Comparison of ENCODE assay signal across 9 mouse cellular contexts in the genomic region with DNA sequence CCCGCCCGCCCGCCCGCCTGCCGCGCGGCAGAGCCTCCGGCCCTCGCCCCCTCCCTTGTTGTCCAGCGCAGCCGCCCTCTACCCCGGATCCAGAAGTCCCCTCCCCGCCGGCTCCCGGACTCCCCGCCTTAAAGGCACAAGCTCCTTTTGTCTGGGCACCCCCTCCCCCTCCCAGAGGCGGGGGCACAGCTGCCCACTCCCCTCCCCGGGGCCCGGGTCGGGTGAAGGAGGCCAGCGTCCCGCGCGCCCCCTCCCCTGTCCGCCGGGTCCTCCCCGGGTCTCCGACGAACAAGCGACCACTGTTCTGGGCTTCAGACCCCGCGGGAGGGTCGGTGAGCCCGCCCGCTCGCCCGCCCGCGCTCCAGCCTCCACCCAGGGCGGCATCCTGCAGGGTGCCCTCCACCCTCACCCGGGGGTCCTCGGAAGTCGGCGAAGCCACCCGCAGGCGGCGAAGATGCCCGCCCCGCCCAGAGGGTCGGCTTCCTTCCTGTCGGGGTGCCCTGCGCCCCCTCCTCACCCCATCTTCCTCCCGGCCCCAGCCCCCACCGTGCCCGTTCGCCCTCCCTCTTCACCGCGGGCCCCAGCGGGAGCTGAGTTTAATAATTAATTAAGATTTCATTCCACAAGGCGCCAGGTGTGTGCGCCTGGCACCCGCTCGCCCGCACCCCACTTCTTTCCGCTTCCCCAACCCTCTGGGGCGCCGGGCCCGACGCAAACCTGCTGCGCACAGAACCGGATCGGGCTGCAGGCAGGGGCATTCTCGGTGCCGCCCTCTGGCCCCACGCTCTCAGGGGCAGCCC. TPM values are rescaled to one million over a fixed set of nuclear protein-coding genes. Genes with fewer than 3 reads are reported as not detected.
A peak's percentile ranks its signal among the peaks of the same experiment; 100 is the strongest.
DNase-seq lines count a peak whose midpoint lies in the region; ATAC-seq and TF ChIP-seq lines count a peak whose summit lies in the region.
"Had no signal": no experiment of that assay in that cellular context is flagged by ENCODE, and none has a peak within 500 bp of the region (broad histone marks: within the 10 kb centered on the region; RNA-seq: fewer than 3 reads in every experiment).

A gene (minus strand): TSS at position 746 of the 800 bp plus-strand sequence.

- no peak for DNase-seq in Patski (ENCODE audit: low read depth, low spot score)
- DNase-seq in cerebellum, postnatal 25 days, result peak; percentile 77 to 85
- DNase-seq in frontal cortex, postnatal 14 days (ENCODE audit: low spot score in 2 of 2), result peak; percentile 67 to 74
- peak; percentile 89 for DNase-seq in hindbrain, embryonic 10.5 days (ENCODE audit: low spot score)
- peak; percentile 80 to 86 for DNase-seq in layer of hippocampus, postnatal 10 days (ENCODE audit: low spot score in 2 of 2)
- peak; percentile 82 for DNase-seq in ovary, postnatal 36 days (ENCODE audit: low spot score)
- peak; percentile 86 for DNase-seq in thymus, postnatal 4 days

- H3K27me3 ChIP-seq in Patski, result no peaks in the 10 kb centered on the region
- 0 out of 2 replicates have a peak, but pooled peaks cover 3% of the 10 kb centered on the region for H3K27me3 ChIP-seq in hindbrain, embryonic 10.5 days (ENCODE audit: insufficient read depth, poor library complexity, severe bottlenecking)
- H3K27me3 ChIP-seq in lung, embryonic 16.5 days (ENCODE audit: control insufficient read depth, insufficient read depth, low read depth, low read length), result no peaks in the 10 kb centered on the region

- peak within 1 kb of the TSS; percentile 92 for H3K9ac ChIP-seq in lung, embryonic 16.5 days (ENCODE audit: low read length)

- in situ Hi-C loops in Patski (cut with MboI; ENCODE audit: low pct_unique_long_range_greater_than_20kb), result no loop called here

- ATAC-seq in Patski, result peak; percentile 36
- ATAC-seq in lung, embryonic 16.5 days (ENCODE audit: low read depth), result peak; percentile 89

- peaks cover 42% of the 10 kb centered on the region for H3K4me1 ChIP-seq in hindbrain, embryonic 10.5 days (replicated peaks)
- H3K4me1 ChIP-seq in lung, embryonic 16.5 days (replicated peaks; ENCODE audit: control insufficient read depth, insufficient read depth, low read length), result peaks cover 25% of the 10 kb centered on the region

- peak within 1 kb of the TSS; percentile 86 for H3K4me2 ChIP-seq in lung, embryonic 16.5 days (ENCODE audit: low read depth, low read length)

- CTCF ChIA-PET in Patski (lab: Charles Lee), result interaction anchor here (1.1 to 1.6 kb wide), 2 partner anchors 29 to 30 kb away, joined by 3 to 5 read pairs; no protein-coding TSS in a partner anchor

- peaks cover 19% of the 10 kb centered on the region for H3K36me3 ChIP-seq in hindbrain, embryonic 10.5 days
- H3K36me3 ChIP-seq in lung, embryonic 16.5 days (ENCODE audit: control insufficient read depth, insufficient read depth, low read length), result 0 out of 2 replicates have a peak, but pooled peaks cover 7% of the 10 kb centered on the region

- peak within 1 kb of the TSS; percentile 95 for H3K27ac ChIP-seq in hindbrain, embryonic 10.5 days
- H3K27ac ChIP-seq in lung, embryonic 16.5 days (ENCODE audit: low read length), result peak within 1 kb of the TSS; percentile 97
- H3K27ac ChIP-seq: macrophage had no signal

- H3K9me3 ChIP-seq in hindbrain, embryonic 10.5 days, result no peaks in the 10 kb centered on the region
- H3K9me3 ChIP-seq in lung, embryonic 16.5 days (ENCODE audit: control insufficient read depth, low read length), result no peaks in the 10 kb centered on the region

- under 1% methylated on average over 75 of the region's 75 CpGs for WGBS in hindbrain, embryonic 10.5 days
- 1% methylated on average over 47 of the region's 75 CpGs for WGBS in lung, embryonic 16.5 days

- POLR2A ChIA-PET in Patski (lab: Charles Lee), result interaction anchor here (0.5 to 1.1 kb wide), 4 partner anchors 9 to 25 kb away, joined by 3 to 4 read pairs (median 4); no protein-coding TSS in a partner anchor

- no peak for TF ChIP-seq CTCF in Patski (IDR thresholded peaks at IDR 0.05)

- H3K4me3 ChIP-seq in hindbrain, embryonic 10.5 days, result peak within 1 kb of the TSS; percentile 68
- peak within 1 kb of the TSS; percentile 90 for H3K4me3 ChIP-seq in lung, embryonic 16.5 days (ENCODE audit: low read length)

RNA-seq across cellular contexts. Expression of the gene that starts here (rescaled TPM):
- 114 TPM for polyA plus RNA-seq in Patski (2021)
- 11.6 and 12.0 TPM in 2 replicates for polyA plus RNA-seq in hindbrain, embryonic 10.5 days (2016; fragmentation: Nextera tagmentation; extraction: Ambion mirVana)
- total RNA-seq in layer of hippocampus, postnatal 10 days (2021), result 10 to 100 TPM; 41.4 to 44.6 TPM
- polyA plus RNA-seq in lung, embryonic 16.5 days (2015; fragmentation: Nextera tagmentation; extraction: Ambion mirVana), result 21.5 and 21.7 TPM in 2 replicates
